Mouse (Mus musculus) adrenal gland, adult 18-20 months (tissue): ENCODE data around the gene Krt87. TPM values are rescaled to one million over a fixed set of nuclear protein-coding genes. Genes with fewer than 3 reads are reported as not detected.

Experiments
- DNase-seq, 2 experiments: peaks; one replicate each; pipeline ENCODE4 v3.0.0; 2021 to 2022; ENCODE audit warnings: low spot score in 2 of 2
- total RNA-seq, 2 experiments: library from RNA; stranded (reverse); gene quantifications; 1 replicate in 1 of 2; 2 replicates in 1 of 2; pipeline ENCODE4 v1.2.3; 2021

Gene Krt87
- total RNA-seq, 2 experiments from 2014 or later: not detected

DNA sequence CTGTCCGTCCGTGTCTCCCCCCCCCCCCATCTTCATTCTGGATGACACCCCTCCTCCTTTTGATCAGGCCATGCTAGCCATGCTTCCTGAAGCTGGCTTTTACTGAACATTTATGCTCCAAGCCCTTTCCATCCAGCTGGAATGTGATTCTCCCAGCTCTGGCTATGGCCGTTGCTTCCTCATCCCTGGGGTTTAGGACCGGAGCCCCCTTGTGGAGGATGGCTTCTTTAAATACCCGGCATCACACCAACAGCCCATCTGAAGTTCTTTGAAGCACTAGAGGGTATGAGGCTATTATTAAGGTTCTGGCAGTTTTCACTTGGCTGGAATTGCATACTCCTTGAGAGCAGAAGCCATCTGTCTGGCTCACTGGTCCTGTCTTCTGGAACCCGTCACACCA, 17.7 kb downstream of the Krt87 start:
- no peak for DNase-seq

- DNase-seq: no peak
Measured at GRCm38 (mm10) chr15:101418950-101419349, 19.7 kb downstream of the Krt87 start.

DNA sequence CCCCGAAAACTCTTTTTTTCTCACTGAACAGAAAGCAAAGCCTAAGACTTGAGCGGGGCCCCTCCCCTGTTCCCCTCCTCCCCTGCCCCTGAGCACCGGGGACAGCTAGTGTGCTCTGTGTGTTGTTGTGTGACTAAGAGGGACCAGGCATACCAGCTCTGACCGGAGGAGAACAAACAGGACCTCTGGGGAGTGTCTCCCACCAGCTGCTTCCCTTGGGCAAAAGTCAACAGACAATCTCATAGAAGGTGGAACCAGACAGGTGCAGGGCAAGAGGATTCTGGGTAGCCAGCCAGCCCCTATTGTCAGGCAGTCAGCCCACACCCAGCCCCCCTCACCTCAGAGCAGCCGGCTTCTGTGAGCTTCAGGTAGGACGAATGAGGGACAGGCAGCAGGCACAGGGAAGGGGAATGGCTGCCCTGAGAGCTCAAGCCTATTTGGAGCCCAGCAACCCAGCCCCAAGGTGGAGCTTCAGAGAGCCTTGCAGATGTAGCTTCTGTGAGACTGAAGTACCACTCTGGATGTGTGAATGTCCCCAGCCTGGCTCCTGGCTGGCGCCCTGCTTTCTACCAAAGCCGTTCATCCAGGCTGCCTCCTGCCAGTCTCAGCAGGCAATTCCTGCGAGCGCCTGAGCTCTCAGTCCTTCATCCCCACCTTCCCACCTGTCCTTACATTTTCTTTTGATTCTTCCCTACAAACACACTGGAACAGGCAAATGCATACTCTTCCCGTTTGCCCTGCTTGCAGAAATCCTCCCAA, 23.6 kb downstream of the Krt87 start:
- DNase-seq: no peak

DNA sequence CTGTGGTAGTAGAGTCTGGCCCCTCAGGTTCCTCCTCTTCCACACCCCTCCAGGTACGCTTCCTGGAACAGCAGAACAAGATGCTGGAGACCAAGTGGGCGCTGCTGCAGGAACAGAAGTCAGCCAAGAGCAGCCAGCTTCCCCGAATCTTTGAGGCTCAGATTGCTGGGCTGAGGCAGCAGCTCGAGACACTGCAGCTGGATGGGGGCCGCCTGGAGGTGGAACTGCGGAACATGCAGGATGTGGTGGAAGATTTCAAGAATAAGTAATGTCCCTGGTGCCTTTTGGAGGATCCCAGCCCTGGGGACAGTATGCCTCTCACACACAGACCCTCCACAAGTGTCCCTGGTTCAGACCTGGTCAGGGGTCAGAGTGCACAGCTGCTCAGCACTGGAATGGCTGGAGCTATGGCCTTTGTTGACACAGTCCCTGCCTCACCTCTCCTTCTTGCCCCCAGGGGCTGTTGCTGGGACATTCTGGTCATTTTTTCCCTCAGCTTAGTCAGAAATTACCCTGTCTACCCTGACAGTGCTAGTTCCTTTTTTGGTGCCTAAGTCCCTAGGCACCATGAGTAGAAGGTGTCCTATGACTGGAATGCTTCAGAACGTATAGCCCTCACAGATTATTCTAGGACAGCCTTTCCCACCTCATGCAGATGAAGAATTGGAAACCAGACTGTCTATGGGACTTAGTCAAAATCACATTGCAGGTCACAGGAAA, 24.5 kb downstream of the Krt87 start:
- DNase-seq: no peak

DNA sequence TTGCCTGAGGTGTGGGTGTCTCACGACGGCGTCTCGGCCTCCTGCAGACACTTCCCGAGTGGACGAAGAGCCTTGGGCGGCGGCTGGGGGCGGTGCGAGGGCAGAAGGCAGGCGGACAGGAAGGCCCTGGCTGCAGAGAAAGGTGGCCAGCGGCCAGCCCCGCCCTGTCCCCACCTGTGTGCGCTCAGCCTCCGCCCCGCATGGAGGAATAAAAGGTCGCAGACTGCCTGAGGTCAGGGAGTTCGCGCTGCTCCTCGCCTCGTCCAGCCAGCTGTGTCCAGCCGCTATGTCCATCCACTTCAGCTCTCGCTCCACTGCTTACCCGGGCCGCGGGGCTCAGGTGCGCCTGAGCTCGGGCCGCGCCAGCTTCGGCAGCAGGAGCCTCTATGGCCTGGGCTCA, 26.4 kb downstream of the Krt87 start:
- no peak for DNase-seq

- no peak for DNase-seq
Measured at GRCm38 (mm10) chr15:101410775-101411174, 27.8 kb downstream of the Krt87 start, which contains the start of gene Krt7. TSS of gene Krt7 (plus strand) at chr15:101411043.

DNA sequence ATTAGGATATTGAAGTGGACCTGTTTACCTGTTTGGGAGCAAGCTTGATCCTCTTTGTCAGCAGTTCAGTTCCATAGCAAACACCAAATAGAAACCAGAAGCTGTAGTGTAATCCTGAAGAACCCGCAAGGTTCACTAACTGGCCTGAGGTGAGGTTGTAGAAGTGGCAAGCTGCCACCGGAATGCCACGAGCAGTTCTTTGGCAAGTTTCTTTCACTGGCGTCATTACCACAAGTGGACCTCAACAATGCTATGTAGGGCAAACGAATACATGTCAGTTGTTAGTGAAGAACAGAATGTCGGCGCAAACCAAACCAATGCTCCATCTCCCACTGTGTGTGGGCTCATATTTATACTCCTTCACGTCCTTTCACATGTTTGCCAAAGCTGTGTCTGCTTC, 40.3 kb downstream of the Krt87 start:
- no peak for DNase-seq

DNA sequence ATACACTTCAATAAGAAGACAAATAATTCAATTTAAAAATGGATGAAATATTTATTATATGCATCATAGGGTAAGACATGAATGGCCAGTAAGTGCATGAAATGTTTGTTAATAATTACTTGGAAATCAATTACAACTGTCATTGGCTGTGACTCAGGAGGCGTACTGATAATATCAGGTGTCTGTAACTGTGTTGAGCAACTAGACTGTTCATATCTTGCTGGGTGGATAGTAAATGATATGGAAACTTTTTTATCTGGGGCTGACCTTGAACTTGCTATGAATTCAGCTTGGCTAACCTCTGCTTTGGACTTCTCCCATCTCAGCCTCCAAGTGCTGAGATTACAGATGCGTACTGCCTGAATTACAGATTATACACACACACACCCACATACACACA, 40.9 kb downstream of the Krt87 start:
- no peak for DNase-seq

- no peak for DNase-seq
Measured at GRCm38 (mm10) chr15:101396921-101397320, 41.7 kb downstream of the Krt87 start.

DNA sequence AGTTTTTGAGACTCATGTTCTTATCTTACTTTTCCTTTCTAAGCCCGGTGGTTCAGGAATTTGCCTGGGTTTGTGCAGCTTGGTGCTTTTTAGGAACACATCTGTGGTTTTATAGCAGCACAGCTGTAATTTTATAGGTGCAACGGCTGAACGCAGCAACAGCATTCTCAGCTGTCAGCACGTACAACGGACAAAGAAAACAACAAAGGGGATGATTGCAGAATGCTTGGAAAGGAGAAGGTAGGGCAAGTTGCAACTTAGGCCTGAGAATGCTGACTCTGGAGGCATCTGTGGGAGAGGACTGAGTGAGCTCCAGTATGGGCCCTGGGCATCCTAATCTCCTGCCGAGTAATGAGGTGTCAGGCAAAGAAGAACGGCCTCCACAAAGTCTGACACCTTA, 42.1 kb downstream of the Krt87 start:
- DNase-seq: no peak

GRCm38 (mm10) chr15:101394908-101395307, 43.7 kb downstream of the Krt87 start:
- DNase-seq: no peak

DNA sequence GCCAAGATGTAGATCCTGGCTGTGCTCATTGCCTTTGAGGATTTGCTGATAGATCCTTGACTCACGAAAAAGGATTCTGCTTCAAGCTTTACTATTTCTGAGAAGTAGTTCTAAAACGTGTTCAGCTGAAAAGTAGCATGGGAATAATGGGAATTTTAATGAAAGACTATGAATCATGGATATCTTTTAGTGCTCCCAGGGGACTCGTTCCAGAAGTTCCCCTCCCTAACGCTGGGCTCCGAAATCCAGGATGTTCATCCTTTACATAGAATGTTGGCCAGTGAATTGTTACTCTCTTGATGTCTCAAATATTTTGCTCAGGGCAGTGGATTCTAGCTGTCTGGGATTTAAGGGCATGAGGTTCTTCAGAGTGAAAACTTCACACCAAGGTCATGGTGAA, 46.4 kb downstream of the Krt87 start:
- DNase-seq: no peak

DNA sequence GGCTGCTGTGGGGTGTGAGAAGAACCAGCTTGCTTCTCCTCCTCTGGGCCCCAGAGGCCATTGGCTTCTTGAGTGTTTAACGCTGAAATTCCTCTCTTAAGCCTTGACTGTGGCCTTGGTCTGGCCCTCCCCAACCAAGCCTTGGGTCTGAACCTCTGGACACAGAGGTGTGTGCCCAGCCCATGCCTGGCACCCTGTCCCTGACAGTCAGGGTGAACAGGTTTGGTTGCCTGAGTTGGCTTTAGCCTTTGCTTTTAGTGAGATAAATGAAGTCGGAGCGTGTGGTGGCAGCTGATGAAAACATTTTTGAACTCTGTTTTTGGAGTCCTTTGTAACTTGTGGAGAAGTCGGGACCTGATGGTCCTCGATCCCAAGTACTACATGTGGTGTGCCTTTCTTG, 48.4 kb downstream of the Krt87 start:
- no peak for DNase-seq

DNA sequence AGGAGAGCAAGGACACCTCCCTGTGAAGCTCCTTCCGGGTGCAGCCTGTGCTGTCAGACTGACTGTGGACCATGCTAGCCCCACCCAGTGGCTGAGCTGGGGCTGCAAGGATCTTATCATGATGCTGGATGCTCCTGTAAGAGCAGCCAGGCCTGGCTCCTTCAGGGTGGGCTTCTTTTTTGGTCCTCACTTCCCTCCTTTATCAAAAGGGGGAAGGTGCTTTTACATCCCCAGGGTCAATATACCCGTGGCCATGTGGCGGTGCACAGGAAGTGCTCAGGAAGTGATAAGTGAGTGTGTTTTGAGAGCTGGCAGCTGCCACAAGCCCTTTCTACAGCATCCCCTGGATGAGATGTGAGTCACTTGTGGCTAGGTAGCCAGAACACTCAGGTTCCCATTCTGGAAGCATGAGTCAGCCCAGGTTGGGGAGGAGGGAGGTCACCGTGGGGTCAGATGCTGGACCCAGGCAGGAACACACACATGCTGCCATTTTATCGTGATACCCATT, 50.5 kb downstream of the Krt87 start:
- DNase-seq: no peak

DNA sequence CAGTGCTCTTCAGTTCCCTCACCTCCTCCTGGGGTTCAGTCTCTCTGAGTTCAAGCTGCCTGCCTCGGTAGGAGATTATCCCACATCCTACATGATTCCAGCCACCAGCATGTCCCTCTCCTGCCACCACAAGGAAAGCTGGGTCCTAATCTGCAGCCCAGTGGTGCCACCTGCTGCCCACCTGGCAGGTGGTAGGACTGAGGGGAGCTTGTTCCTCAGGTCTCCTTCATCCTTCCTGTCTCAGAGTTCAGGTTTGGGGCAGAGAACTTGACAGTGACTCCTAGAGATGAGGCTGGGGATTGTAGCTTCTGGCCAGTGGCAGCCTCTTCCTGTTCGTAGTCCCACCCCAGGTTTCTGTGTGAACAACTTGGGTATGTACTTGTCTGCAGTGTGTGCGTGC, 51.4 kb downstream of the Krt87 start:
- DNase-seq: no peak

DNA sequence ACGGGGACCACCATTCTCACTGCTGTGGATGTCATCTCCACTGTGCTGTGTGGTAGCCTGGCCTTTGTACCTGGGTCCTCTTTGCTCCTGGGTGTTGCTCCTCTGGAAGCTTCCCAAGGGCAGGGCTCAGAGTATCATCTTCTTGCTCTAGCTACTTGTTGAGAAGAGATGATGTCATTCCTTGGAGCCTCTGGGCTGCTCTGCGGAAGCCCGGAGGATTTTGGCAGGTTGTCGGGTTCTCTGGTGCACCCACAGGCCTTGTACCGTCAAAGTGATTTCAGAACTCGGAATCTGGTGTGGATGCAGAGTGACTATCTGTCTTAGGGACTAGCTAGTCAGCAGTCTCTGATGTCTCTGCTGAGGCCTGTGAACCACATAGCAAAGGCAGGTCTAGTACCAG, 53.5 kb downstream of the Krt87 start:
- DNase-seq: no peak

GRCm38 (mm10) chr15:101384610-101385009, 54.0 kb downstream of the Krt87 start:
- no peak for DNase-seq

DNA sequence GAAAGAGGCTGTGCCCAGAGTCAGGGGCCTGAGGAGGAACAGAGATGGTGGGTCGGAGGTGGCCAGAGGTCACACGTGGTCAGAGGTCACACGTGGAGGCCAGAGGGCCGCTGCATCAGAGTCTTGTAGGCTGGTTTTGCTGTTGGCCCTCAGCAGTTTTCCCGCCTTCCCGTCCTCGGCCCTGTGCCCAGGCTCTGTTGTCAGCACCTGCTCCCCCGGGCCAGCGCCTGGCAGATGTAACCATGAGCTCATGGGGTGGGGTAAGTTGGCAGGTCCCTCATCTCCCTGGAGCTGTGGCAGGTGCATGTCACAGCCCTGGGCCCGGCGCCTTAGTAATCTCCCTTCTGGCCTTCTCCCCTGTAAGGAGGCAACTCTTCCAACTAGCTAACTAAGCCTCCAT, 55.8 kb downstream of the Krt87 start:
- DNase-seq: no peak

- DNase-seq: no peak
Measured at GRCm38 (mm10) chr15:101381758-101382157, 56.8 kb downstream of the Krt87 start.
